Mouse (Mus musculus) neural tube, embryonic 11.5 days (tissue): Measurements from ENCODE around the gene Nap1l4. TPM values are rescaled to one million over a fixed set of nuclear protein-coding genes. Genes with fewer than 3 reads are reported as not detected.
A peak's percentile ranks its signal among the peaks of the same experiment; 100 is the strongest.

Experiments used
- ATAC-seq: fragments of 200-750 bp; cut with Nextera tagmentation; 2 replicates; pipeline ENCODE4 v1.8.0; 2017; ENCODE audit warnings: moderate number of reproducible peaks, mild to moderate bottlenecking, moderate TSS enrichment, moderate library complexity; ENCODE audit not compliant: insufficient read depth, low FRiP score, low TSS enrichment
- DNase-seq: peaks from one replicate; pipeline ENCODE4 v3.0.0-alpha.2; 2015; ENCODE audit warnings: low spot score
- H3K27ac ChIP-seq: fragments of 300-500 bp; sonication (generic); 2 replicates; pipeline ENCODE4 v1.5.1; 2014; ENCODE audit warnings: low read depth, mild to moderate bottlenecking, low read length
- H3K27me3 ChIP-seq: fragments of 300-500 bp; sonication (generic); 2 replicates; pipeline ENCODE4 v1.6.1; 2014; ENCODE audit warnings: mild to moderate bottlenecking, low read length, mixed read lengths; ENCODE audit not compliant: control insufficient read depth, insufficient read depth
- H3K36me3 ChIP-seq: fragments of 300-500 bp; sonication (generic); 2 replicates; pipeline ENCODE4 v1.6.1; 2014; ENCODE audit warnings: mild to moderate bottlenecking, low read length, moderate library complexity, mixed read lengths; ENCODE audit not compliant: control insufficient read depth, insufficient read depth
- H3K4me1 ChIP-seq: fragments of 300-500 bp; sonication (generic); 2 replicates; pipeline ENCODE4 v1.6.1; 2014; ENCODE audit warnings: low read length, mixed read lengths; ENCODE audit not compliant: control insufficient read depth, insufficient read depth
- H3K4me2 ChIP-seq: fragments of 300-500 bp; sonication (generic); 2 replicates; pipeline ENCODE4 v1.6.1; 2014; ENCODE audit warnings: low read depth, mild to moderate bottlenecking, moderate library complexity
- H3K4me3 ChIP-seq: fragments of 300-500 bp; sonication (generic); 2 replicates; pipeline ENCODE4 v1.5.1; 2014; ENCODE audit warnings: low read depth, low read length
- H3K9ac ChIP-seq: fragments of 300-500 bp; sonication (generic); 2 replicates; pipeline ENCODE4 v1.6.1; 2014; ENCODE audit warnings: mild to moderate bottlenecking, low read length
- H3K9me3 ChIP-seq: fragments of 300-500 bp; sonication (generic); 2 replicates; pipeline ENCODE4 v1.6.1; 2016; ENCODE audit warnings: low read length; ENCODE audit not compliant: control insufficient read depth
- WGBS: fragments of 180-500 bp; shearing (Covaris S2); extraction: QIAGEN DNeasy Blood & Tissue Kit; methylation state at CpG from one replicate; pipeline ENCODE4 v1.1.7; 2014; 5-methylcytosine and 5-hydroxymethylcytosine counted together
- polyA plus RNA-seq: library from polyadenylated mRNA; unstranded; fragments of >200 nt; fragmentation: Nextera tagmentation; extraction: Ambion mirVana; gene quantifications from 2 replicates; pipeline ENCODE4 v1.2.1, GENCODE M21; 2014

Gene Nap1l4
- polyA plus RNA-seq, 1 experiment from 2014 or later = 198 TPM

- ATAC-seq (no peak), DNase-seq (no peak)
- peaks cover 12% of the 10 kb centered on the region for H3K36me3 ChIP-seq
- no peak overlapping the region for H3K9ac ChIP-seq
- no peak overlapping the region for H3K27ac ChIP-seq
- H3K4me2 ChIP-seq = no peak overlapping the region
- WGBS = 85% methylated on average over 3 of the region's 3 CpGs
- no peaks in the 10 kb centered on the region for H3K27me3 ChIP-seq
- H3K9me3 ChIP-seq = no peaks in the 10 kb centered on the region; the same call in 1 of the 2 replicates
- no peaks in the 10 kb centered on the region for H3K4me1 ChIP-seq
- H3K4me3 ChIP-seq = no peak overlapping the region
Observed at GRCm38 (mm10) chr7:143510593-143511334, 38.1 kb downstream of the Nap1l4 start.

GRCm38 (mm10) chr7:143509566-143509965 lies 39.3 kb downstream of the Nap1l4 start:
- no peak overlapping the region for H3K4me2 ChIP-seq
- H3K9me3 ChIP-seq = no peaks in the 10 kb centered on the region; the same call in 1 of the 2 replicates
- DNase-seq (no peak), ATAC-seq (no peak)
- H3K36me3 ChIP-seq = peaks cover 4% of the 10 kb centered on the region
- H3K27ac ChIP-seq = no peak overlapping the region
- H3K9ac ChIP-seq = no peak overlapping the region
- H3K4me3 ChIP-seq = no peak overlapping the region
- 0 out of 2 replicates have a peak, but pooled peaks cover 3% of the 10 kb centered on the region for H3K27me3 ChIP-seq
- 74% methylated on average over 1 of the region's 1 CpGs for WGBS
- no peaks in the 10 kb centered on the region for H3K4me1 ChIP-seq

GRCm38 (mm10) chr7:143506675-143507074 lies 42.2 kb downstream of the Nap1l4 start:
- H3K4me1 ChIP-seq = no peaks in the 10 kb centered on the region
- 23% methylated on average over 7 of the region's 7 CpGs for WGBS
- peaks cover 27% of the 10 kb centered on the region for H3K27me3 ChIP-seq
- no peak overlapping the region for H3K27ac ChIP-seq
- no peak overlapping the region for H3K4me3 ChIP-seq
- H3K36me3 ChIP-seq = no peaks in the 10 kb centered on the region
- H3K9ac ChIP-seq = no peak overlapping the region
- H3K4me2 ChIP-seq = no peak overlapping the region
- ATAC-seq = no peak
- DNase-seq = peak; percentile 60
- H3K9me3 ChIP-seq = no peaks in the 10 kb centered on the region; the same call in 1 of the 2 replicates

GRCm38 (mm10) chr7:143506271-143506670 lies 42.6 kb downstream of the Nap1l4 start:
- DNase-seq = no peak
- WGBS = 63% methylated on average over 7 of the region's 7 CpGs
- no peak overlapping the region for H3K4me3 ChIP-seq
- H3K27me3 ChIP-seq = peaks cover 31% of the 10 kb centered on the region
- H3K9me3 ChIP-seq = no peaks in the 10 kb centered on the region; the same call in 1 of the 2 replicates
- no peak overlapping the region for H3K27ac ChIP-seq
- no peak for ATAC-seq
- H3K36me3 ChIP-seq = no peaks in the 10 kb centered on the region
- no peaks in the 10 kb centered on the region for H3K4me1 ChIP-seq
- H3K4me2 ChIP-seq = no peak overlapping the region
- no peak overlapping the region for H3K9ac ChIP-seq

GRCm38 (mm10) chr7:143505823-143506222 lies 43.1 kb downstream of the Nap1l4 start:
- no peaks in the 10 kb centered on the region; the same call in 1 of the 2 replicates for H3K9me3 ChIP-seq
- H3K36me3 ChIP-seq = no peaks in the 10 kb centered on the region
- no peak overlapping the region for H3K27ac ChIP-seq
- H3K4me2 ChIP-seq = no peak overlapping the region
- H3K4me1 ChIP-seq = no peaks in the 10 kb centered on the region
- H3K27me3 ChIP-seq = peaks cover 36% of the 10 kb centered on the region
- H3K9ac ChIP-seq = no peak overlapping the region
- 28% methylated on average over 11 of the region's 11 CpGs for WGBS
- DNase-seq = peak; percentile 72
- no peak for ATAC-seq
- H3K4me3 ChIP-seq = no peak overlapping the region

- Histone ChIP-seq H3K4me1 (no peaks in the 10 kb centered on the region), H3K4me3 (no peak overlapping the region), H3K27ac (no peak overlapping the region), H3K27me3 (peaks cover 40% of the 10 kb centered on the region), H3K9me3 (no peaks in the 10 kb centered on the region; the same call in 1 of the 2 replicates), H3K36me3 (no peaks in the 10 kb centered on the region), H3K4me2 (no peak overlapping the region), H3K9ac (no peak overlapping the region)
- 80% methylated on average over 2 of the region's 2 CpGs for WGBS
- ATAC-seq = no peak
- no peak for DNase-seq
Observed at GRCm38 (mm10) chr7:143505411-143505810, 43.5 kb downstream of the Nap1l4 start.

- Histone ChIP-seq H3K36me3 (no peaks in the 10 kb centered on the region), H3K4me3 (no peak overlapping the region), H3K27ac (no peak overlapping the region), H3K27me3 (peaks cover 41% of the 10 kb centered on the region), H3K4me1 (no peaks in the 10 kb centered on the region), H3K9me3 (no peaks in the 10 kb centered on the region; the same call in 1 of the 2 replicates), H3K9ac (no peak overlapping the region), H3K4me2 (no peak overlapping the region)
- DNase-seq = no peak
- no peak for ATAC-seq
- WGBS = 91% methylated on average over 6 of the region's 6 CpGs
Observed at GRCm38 (mm10) chr7:143503926-143504325, 45.0 kb downstream of the Nap1l4 start.

GRCm38 (mm10) chr7:143502418-143503200 lies 46.3 kb downstream of the Nap1l4 start, which contains the start of gene Phlda2:
Phlda2 (minus strand) TSS chr7:143503150.
- Histone ChIP-seq H3K9ac (no peak within 1 kb of the TSS), H3K4me3 (peak within 1 kb of the TSS; percentile 35), H3K36me3 (no peaks in the 10 kb centered on the region), H3K9me3 (no peaks in the 10 kb centered on the region; the same call in 1 of the 2 replicates), H3K4me1 (no peaks in the 10 kb centered on the region), H3K27ac (no peak within 1 kb of the TSS), H3K27me3 (peaks cover 41% of the 10 kb centered on the region), H3K4me2 (peak within 1 kb of the TSS; percentile 59)
- DNase-seq = peak; percentile 55
- WGBS = 3% methylated on average over 51 of the region's 51 CpGs
- ATAC-seq = no peak
